8 mouse cellular contexts compared by ENCODE assay signal in genomic region chr2:75603175-75603871, GRCm38 (mm10). TPM values are rescaled to one million over a fixed set of nuclear protein-coding genes. Genes with fewer than 3 reads are reported as not detected.
DNase-seq lines count a peak whose midpoint lies in the region; ATAC-seq lines count a peak whose summit lies in the region.

No protein-coding gene starts in this region.

- peak; percentile 71 for ATAC-seq in activated CD4-positive, CD25-positive, alpha-beta regulatory T cell, adult 4 months
- ATAC-seq in embryonic facial prominence, embryonic 12.5 days (ENCODE audit: insufficient number of reproducible peaks, insufficient read depth, low FRiP score, low TSS enrichment) = no peak
- peak; percentile 92 for ATAC-seq in hindbrain, embryonic 13.5 days (ENCODE audit: low FRiP score)
- ATAC-seq in megakaryocyte-erythroid progenitor cell, adult 5-6 weeks (replicated peaks; ENCODE audit: low FRiP score, low TSS enrichment, poor library complexity, severe bottlenecking) = peak; percentile 63
- ATAC-seq in stomach, embryonic 14.5 days (ENCODE audit: insufficient number of reproducible peaks, insufficient read depth, low FRiP score, low read depth) = no peak

- no peaks in the 10 kb centered on the region for H3K4me1 ChIP-seq in embryonic facial prominence, embryonic 12.5 days
- H3K4me1 ChIP-seq in hindbrain, embryonic 13.5 days (replicated peaks) = peaks cover 6% of the 10 kb centered on the region
- peaks cover 4% of the 10 kb centered on the region; the same call in 1 of the 2 replicates for H3K4me1 ChIP-seq in stomach, embryonic 14.5 days (ENCODE audit: control insufficient read depth, insufficient read depth, low read length)

- WGBS in embryonic facial prominence, embryonic 12.5 days = 8% methylated on average over 26 of the region's 26 CpGs
- 7% methylated on average over 26 of the region's 26 CpGs for WGBS in hindbrain, embryonic 13.5 days
- 10% methylated on average over 26 of the region's 26 CpGs for WGBS in stomach, embryonic 14.5 days

- H3K4me2 ChIP-seq in embryonic facial prominence, embryonic 12.5 days (replicated peaks) = peak overlapping the region; percentile 62
- peak overlapping the region; percentile 54 for H3K4me2 ChIP-seq in hindbrain, embryonic 13.5 days
- peak overlapping the region; percentile 56 for H3K4me2 ChIP-seq in stomach, embryonic 14.5 days (replicated peaks; ENCODE audit: low read depth, low read length)

- H3K27me3 ChIP-seq in embryonic facial prominence, embryonic 12.5 days = no peaks in the 10 kb centered on the region
- peaks cover 12% of the 10 kb centered on the region for H3K27me3 ChIP-seq in hindbrain, embryonic 13.5 days
- H3K27me3 ChIP-seq in stomach, embryonic 14.5 days (ENCODE audit: control insufficient read depth, insufficient read depth, low read length) = no peaks in the 10 kb centered on the region

- DNase-seq in adrenal gland, adult 2 months = peak; percentile 59
- no peak for DNase-seq in adrenal gland, adult 18-20 months (ENCODE audit: low spot score in 2 of 2)
- peak; percentile 42 to 47 for DNase-seq in left cerebral cortex, postnatal 25 days (ENCODE audit: low spot score in 2 of 2)

- no peak overlapping the region for H3K27ac ChIP-seq in embryonic facial prominence, embryonic 12.5 days
- peak overlapping the region; percentile 77 for H3K27ac ChIP-seq in hindbrain, embryonic 13.5 days
- no peak overlapping the region for H3K27ac ChIP-seq in stomach, embryonic 14.5 days (ENCODE audit: low read length)

- intact Hi-C loops in left cerebral cortex, postnatal 25 days (cut with DNase I) = loop anchor here (5.0 to 10.0 kb wide), 2 partner anchors 241 to 451 kb away; no protein-coding TSS in a partner anchor

- H3K9me3 ChIP-seq in embryonic facial prominence, embryonic 12.5 days = no peaks in the 10 kb centered on the region
- no peaks in the 10 kb centered on the region for H3K9me3 ChIP-seq in hindbrain, embryonic 13.5 days
- no peaks in the 10 kb centered on the region for H3K9me3 ChIP-seq in stomach, embryonic 14.5 days (ENCODE audit: control insufficient read depth, low read depth, low read length)

- peak overlapping the region; percentile 36; the same call in 1 of the 2 replicates for H3K9ac ChIP-seq in embryonic facial prominence, embryonic 12.5 days
- H3K9ac ChIP-seq in hindbrain, embryonic 13.5 days = peak overlapping the region; percentile 59
- H3K9ac ChIP-seq in stomach, embryonic 14.5 days (replicated peaks; ENCODE audit: low read depth, low read length) = 0 out of 2 replicates have a peak overlapping the region, but pooled peaks have one; percentile 15

- H3K36me3 ChIP-seq in embryonic facial prominence, embryonic 12.5 days = no peaks in the 10 kb centered on the region
- no peaks in the 10 kb centered on the region for H3K36me3 ChIP-seq in hindbrain, embryonic 13.5 days
- no peaks in the 10 kb centered on the region for H3K36me3 ChIP-seq in stomach, embryonic 14.5 days (ENCODE audit: control insufficient read depth, insufficient read depth, low read length)

- peak overlapping the region; percentile 36 for H3K4me3 ChIP-seq in embryonic facial prominence, embryonic 12.5 days
- H3K4me3 ChIP-seq in hindbrain, embryonic 13.5 days = peak overlapping the region; percentile 34
- H3K4me3 ChIP-seq in stomach, embryonic 14.5 days (ENCODE audit: low read depth, low read length) = peak overlapping the region; percentile 27

RNA-seq across cellular contexts. Expression of gene Hnrnpa3, which starts 55.7 kb away (rescaled TPM):
- total RNA-seq in adrenal gland, adult 2 months (2021) = 100 to 1,000 TPM; 311 to 403 TPM
- polyA plus RNA-seq in adrenal gland, adult 2 months (2012; rRNA removed) = 3.7 and 3.8 TPM in 2 replicates
- 100 to 1,000 TPM; 323 to 382 TPM for total RNA-seq in adrenal gland, adult 18-20 months (2021)
- 100 to 1,000 TPM; 133 to 270 TPM for polyA plus RNA-seq in activated CD4-positive, CD25-positive, alpha-beta regulatory T cell, adult 4 months (2017; shearing (Covaris generic))
- 343 and 389 TPM in 2 replicates for polyA plus RNA-seq in embryonic facial prominence, embryonic 12.5 days (2016; fragmentation: Nextera tagmentation; extraction: Ambion mirVana)
- 235 and 246 TPM in 2 replicates for polyA plus RNA-seq in hindbrain, embryonic 13.5 days (2015; fragmentation: Nextera tagmentation; extraction: Ambion mirVana)
- total RNA-seq in left cerebral cortex, postnatal 25 days (2021) = 100 to 1,000 TPM; 279 to 295 TPM
- total RNA-seq in megakaryocyte-erythroid progenitor cell, adult 5-6 weeks (2014; fragmentation: Nextera tagmentation) = 791 and 833 TPM in 2 replicates
- 389 and 460 TPM in 2 replicates for total RNA-seq in megakaryocyte-erythroid progenitor cell, adult 5-6 weeks (2017)
- 247 and 253 TPM in 2 replicates for polyA plus RNA-seq in stomach, embryonic 14.5 days (2014; fragmentation: Nextera tagmentation; extraction: Ambion mirVana)

Comparison
In these comparisons a context has a peak if more than half of its experiments do, and no peak if none do; other contexts are left out.
1. DNase-seq: peak in adrenal gland, adult 2 months (single experiment) and left cerebral cortex, postnatal 25 days (2 of 2); none in adrenal gland, adult 18-20 months (0 of 2).
2. ATAC-seq: peak in activated CD4-positive, CD25-positive, alpha-beta regulatory T cell, adult 4 months (single experiment), hindbrain, embryonic 13.5 days (single experiment) and megakaryocyte-erythroid progenitor cell, adult 5-6 weeks (single experiment); none in embryonic facial prominence, embryonic 12.5 days (single experiment) and stomach, embryonic 14.5 days (single experiment).
3. RNA of gene Hnrnpa3, which starts 55.7 kb away (polyA plus RNA-seq): 343 to 389 TPM in embryonic facial prominence, embryonic 12.5 days, 133 to 270 TPM in activated CD4-positive, CD25-positive, alpha-beta regulatory T cell, adult 4 months, 247 to 253 TPM in stomach, embryonic 14.5 days and 235 to 246 TPM in hindbrain, embryonic 13.5 days; 3.7 to 3.8 TPM in adrenal gland, adult 2 months; every median in the first group is over 10 times any median in the second.
4. Peak in every context shown above with its lines, with median percentiles within 50 percentile points of each other: H3K4me2 ChIP-seq, H3K4me3 ChIP-seq and H3K9ac ChIP-seq.